Mouse (Mus musculus): ENCODE results near the gene Lpar2. TPM values are rescaled to one million over a fixed set of nuclear protein-coding genes. Genes with fewer than 3 reads are reported as not detected.

Lpar2 gene
- 5.8 and 6.0 TPM in 2 replicates for polyA plus RNA-seq (2012; rRNA removed)

DNA sequence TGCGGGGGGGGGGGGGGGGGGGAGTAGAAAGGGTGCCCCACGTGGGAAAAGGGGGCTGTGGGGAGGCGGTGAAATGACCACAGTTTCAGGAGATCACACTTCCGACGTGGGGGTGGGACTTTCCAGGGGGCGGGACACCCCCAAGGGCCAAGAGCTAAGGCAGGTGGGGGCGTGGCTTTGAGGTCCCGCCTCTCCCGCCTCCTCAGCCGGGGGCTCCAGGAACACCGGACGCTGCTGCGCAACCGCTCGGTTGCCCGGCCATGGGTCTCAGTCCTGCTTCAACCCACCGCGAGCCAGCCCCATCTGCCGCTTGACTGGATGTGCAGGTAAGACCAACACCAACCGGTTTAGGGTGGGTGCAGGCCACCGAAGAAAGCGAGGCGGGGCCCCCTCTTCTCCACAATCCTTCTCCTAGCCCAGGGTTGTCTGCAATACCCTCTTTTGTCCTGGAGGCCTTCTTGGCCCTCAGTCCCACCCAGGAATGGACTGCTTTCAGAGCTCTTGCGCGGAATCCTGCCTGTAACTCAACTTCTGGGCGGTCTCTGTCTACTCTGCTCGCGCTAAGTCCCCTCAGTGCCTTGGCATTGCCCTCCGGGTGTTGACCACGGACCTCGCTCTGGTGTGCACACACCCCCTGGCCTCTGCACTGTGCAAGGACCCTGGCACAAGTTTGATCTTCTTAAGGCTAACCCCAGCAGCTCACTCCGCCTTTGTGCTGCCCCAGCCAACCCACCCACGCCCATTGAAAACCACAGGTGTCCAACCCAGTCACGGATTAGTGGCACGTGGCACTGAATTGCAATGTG, at the start of gene Lpar2:
Gene Lpar2 (plus strand): TSS at position 44 of the 806 bp plus-strand sequence.

DNA sequence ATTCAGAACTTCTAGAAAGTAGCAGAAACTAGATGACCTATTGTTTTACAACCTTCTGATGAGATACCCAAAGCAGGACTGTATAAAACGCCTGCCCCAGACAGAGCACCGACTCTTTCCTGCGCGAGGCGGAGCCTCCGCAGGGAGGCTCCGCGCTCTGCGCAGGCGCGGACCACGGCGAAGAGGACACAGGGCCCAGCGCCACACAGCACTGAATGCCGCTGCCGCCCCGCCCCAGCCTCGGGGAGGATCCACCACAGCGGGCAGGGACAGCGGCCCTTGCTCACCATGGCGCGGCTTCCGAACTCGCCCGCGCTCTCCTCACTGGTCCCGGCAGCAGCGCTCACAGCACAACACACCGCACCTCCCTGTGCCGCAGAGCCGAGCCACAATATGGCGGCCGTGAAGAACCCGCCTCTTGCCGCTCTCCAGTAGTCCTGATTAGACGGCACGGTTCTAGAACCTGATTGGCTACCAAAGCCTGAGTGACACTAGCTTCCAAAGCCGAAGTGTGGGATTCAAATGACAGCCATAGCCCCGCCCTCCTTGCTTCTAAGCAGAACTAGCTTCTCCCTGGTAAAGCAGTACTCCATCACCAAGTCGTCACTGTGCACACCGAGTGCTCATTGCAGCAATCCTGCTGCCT, 47.6 kb upstream of the Lpar2 start, which contains the start of gene Gm20422:
Gene Gm20422 (minus strand): TSS at position 384 of the 646 bp plus-strand sequence.

DNA sequence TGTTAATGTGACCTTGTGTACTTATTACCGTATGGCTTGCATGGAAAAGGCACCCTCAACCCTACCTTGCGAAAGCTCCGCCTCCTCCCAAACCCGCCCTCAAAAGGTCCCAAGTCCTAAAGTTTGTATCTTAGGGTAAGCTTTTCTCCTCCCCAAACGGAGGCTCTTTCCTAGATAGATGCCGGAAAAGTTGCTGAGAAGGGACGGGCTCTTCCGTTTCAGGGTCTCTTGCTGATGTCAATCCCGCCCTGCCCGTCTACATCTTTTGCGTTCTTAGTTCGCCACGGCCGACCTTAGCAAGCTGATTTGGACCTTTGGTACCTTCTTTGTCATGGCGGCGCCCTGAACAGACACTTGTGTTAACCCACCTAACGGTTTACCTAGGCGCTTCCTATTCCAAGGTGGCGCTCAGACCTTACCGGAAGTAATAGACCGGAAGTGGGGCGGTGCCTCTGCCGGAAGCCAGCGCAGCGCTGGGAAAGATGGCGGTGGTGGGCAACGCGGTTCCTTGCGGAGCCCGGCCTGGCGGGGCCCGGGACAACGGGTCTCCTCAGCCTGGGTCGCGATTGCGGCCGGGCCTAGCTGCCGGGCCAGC, 31.4 kb upstream of the Lpar2 start, which contains the start of the genes Atp13a1 and Zfp866:
Gene Atp13a1 (plus strand): TSS at position 391 of the 595 bp plus-strand sequence.
Gene Zfp866 (minus strand): TSS at position 406 of the 595 bp plus-strand sequence.

DNA sequence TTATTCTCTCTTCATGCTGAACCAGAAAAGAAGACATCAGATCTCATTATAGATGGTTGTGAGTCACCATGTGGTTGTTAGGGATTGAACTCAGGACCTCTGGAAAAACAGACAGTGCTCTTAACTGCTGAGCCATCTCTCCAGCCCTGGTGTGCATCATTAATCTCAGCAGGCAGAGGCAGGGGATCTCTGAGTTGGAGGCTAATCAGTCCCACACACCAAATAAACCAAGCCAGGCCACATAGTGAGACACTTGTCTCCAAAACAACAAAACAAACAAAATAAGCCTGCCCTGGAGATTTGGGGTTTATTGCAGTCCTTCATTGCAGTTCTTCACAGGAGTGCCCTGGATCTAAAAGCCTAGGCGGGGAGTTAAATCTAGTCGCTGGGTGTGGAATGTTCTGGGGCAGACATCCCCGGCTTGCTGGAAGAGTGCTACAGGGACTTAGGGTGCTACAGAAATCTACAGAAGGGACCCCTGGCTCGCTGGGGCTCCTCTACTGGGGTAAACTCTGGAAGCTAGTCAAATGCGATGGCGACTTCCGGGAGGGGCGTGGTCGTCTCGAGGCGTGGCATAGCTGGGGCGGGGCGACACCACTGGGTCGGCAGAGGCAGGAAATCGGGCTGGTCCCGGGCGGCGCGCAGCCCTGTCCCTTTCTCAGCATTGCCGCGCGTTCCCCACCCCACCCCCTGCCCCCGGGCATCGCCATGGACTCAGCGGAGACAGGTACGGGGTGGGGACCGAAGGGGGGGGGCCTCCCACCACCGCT, 13.9 kb upstream of the Lpar2 start, which contains the start of gene Gmip:
Gene Gmip (plus strand): TSS at position 586 of the 770 bp plus-strand sequence.

DNA sequence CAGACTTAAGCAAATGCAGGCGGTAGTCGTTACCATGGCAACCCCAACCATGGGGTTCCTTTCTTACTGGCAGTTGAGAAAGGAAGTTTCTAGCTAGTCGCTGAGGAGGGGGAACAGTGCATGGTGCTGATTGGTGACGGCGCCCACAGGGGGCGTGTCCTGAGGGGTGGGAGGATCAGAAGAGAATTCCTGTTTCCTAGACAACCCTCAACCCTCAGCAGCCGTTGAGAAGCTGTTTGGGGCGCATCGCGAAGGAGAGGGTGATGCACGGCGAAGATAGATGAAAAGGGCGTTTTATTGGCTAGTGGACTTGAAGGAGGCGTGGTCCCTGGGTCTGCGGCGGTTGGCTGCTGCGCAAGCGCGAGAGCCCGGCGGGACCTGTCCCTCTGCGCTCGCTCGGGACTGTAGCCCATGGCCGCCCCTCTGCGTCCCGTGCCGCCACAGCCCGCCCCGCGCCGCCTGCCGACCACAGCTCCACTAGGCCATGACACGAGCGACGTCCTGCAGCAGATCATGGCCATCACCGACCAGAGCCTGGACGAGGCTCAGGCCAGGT, 10.1 kb downstream of the Lpar2 start, which contains the start of gene Pbx4:
Gene Pbx4 (plus strand): TSS at position 194 of the 556 bp plus-strand sequence.

Other genes with a start within 250 kb of the Lpar2 start
- gene Zfp868, start 196.9 kb upstream of the Lpar2 start, polyA plus RNA-seq (2012; rRNA removed): 22.2 and 24.8 TPM in 2 replicates
- gene Zfp964, start 167.9 kb upstream of the Lpar2 start, polyA plus RNA-seq (2012; rRNA removed): 2.1 and 2.2 TPM in 2 replicates
- gene Zfp869, start 111.7 kb upstream of the Lpar2 start, polyA plus RNA-seq (2012; rRNA removed): 18.0 and 18.7 TPM in 2 replicates
- gene Zfp963, start 72.5 kb upstream of the Lpar2 start, polyA plus RNA-seq (2012; rRNA removed): 10.6 and 11.1 TPM in 2 replicates
- gene Gm20422, start 47.5 kb upstream of the Lpar2 start, polyA plus RNA-seq (2012; rRNA removed): 1.2 and 1.7 TPM in 2 replicates
- gene Atp13a1, start 31.3 kb upstream of the Lpar2 start, polyA plus RNA-seq (2012; rRNA removed): 79.3 and 80.1 TPM in 2 replicates
- 37.8 and 39.9 TPM in 2 replicates for gene Zfp866, start 31.3 kb upstream of the Lpar2 start, polyA plus RNA-seq (2012; rRNA removed)
- 69.7 and 72.7 TPM in 2 replicates for gene Gmip, start 13.8 kb upstream of the Lpar2 start, polyA plus RNA-seq (2012; rRNA removed)
- gene Pbx4, start 10.1 kb downstream of the Lpar2 start, polyA plus RNA-seq (2012; rRNA removed): 35.2 and 36.1 TPM in 2 replicates
- gene Cilp2, start 65.3 kb downstream of the Lpar2 start, polyA plus RNA-seq (2012; rRNA removed): 3.6 and 4.0 TPM in 2 replicates
- 0.35 and 0.53 TPM in 2 replicates for gene Tssk6, start 79.8 kb downstream of the Lpar2 start, polyA plus RNA-seq (2012; rRNA removed)
- 111 TPM in 2 replicates for gene Ndufa13, start 80.1 kb downstream of the Lpar2 start, polyA plus RNA-seq (2012; rRNA removed)
- gene Yjefn3, start 80.3 kb downstream of the Lpar2 start, polyA plus RNA-seq (2012; rRNA removed): 9.4 and 9.6 TPM in 2 replicates
- gene Gatad2a, start 174.0 kb downstream of the Lpar2 start, polyA plus RNA-seq (2012; rRNA removed): 37.4 and 38.1 TPM in 2 replicates
- 106 and 108 TPM in 2 replicates for gene Mau2, start 220.3 kb downstream of the Lpar2 start, polyA plus RNA-seq (2012; rRNA removed)
- gene Sugp1, start 220.4 kb downstream of the Lpar2 start, polyA plus RNA-seq (2012; rRNA removed): 34.3 TPM in 2 replicates